Mouse (Mus musculus): Measurements from ENCODE around the gene Fbxw2.
A peak's percentile ranks its signal among the peaks of the same experiment; 100 is the strongest.
"Not testable (repeated sequence)": the region's sequence is repeated elsewhere in the genome, so short reads cannot be mapped to it uniquely, and the experiment has no call there.

Gene Fbxw2

GRCm38 (mm10) chr2:34825827-34826459 lies at the start of gene Fbxw2:
Fbxw2 (minus strand) TSS chr2:34826311.
- no peak for DNase-seq (ENCODE audit: extremely low read depth, low read depth, low spot score)

- no peak for DNase-seq (ENCODE audit: extremely low read depth, low read depth, low spot score)
Observed at GRCm38 (mm10) chr2:34874816-34875345, 48.8 kb upstream of the Fbxw2 start, which contains the start of gene Psmd5. Psmd5 (minus strand) TSS chr2:34874968.

- DNase-seq (ENCODE audit: extremely low read depth, low read depth, low spot score): no peak
Observed at GRCm38 (mm10) chr2:34874271-34874670, 48.2 kb upstream of the Fbxw2 start, which contains the start of gene Cutal. Cutal (plus strand) TSS chr2:34874396.

- DNase-seq (ENCODE audit: extremely low read depth, low read depth, low spot score): peak; percentile 71
Observed at GRCm38 (mm10) chr2:34870520-34871474, 44.7 kb upstream of the Fbxw2 start.

GRCm38 (mm10) chr2:34869680-34870079 lies 43.6 kb upstream of the Fbxw2 start:
- DNase-seq (ENCODE audit: extremely low read depth, low read depth, low spot score): no peak

- DNase-seq (ENCODE audit: extremely low read depth, low read depth, low spot score): no peak
Observed at GRCm38 (mm10) chr2:34857728-34858127, 31.6 kb upstream of the Fbxw2 start.

GRCm38 (mm10) chr2:34855265-34855664 lies 29.2 kb upstream of the Fbxw2 start:
- DNase-seq (ENCODE audit: extremely low read depth, low read depth, low spot score): no peak

- no peak for DNase-seq (ENCODE audit: extremely low read depth, low read depth, low spot score)
Observed at GRCm38 (mm10) chr2:34847702-34848101, 21.6 kb upstream of the Fbxw2 start.

GRCm38 (mm10) chr2:34843211-34843939 lies 17.3 kb upstream of the Fbxw2 start:
- no peak for DNase-seq (ENCODE audit: extremely low read depth, low read depth, low spot score)

- no peak for DNase-seq (ENCODE audit: extremely low read depth, low read depth, low spot score)
Observed at GRCm38 (mm10) chr2:34841706-34842105, 15.6 kb upstream of the Fbxw2 start.

- not testable (repeated sequence) for DNase-seq (ENCODE audit: extremely low read depth, low read depth, low spot score)
Observed at GRCm38 (mm10) chr2:34840143-34840542, 14.0 kb upstream of the Fbxw2 start.

- no peak for DNase-seq (ENCODE audit: extremely low read depth, low read depth, low spot score)
Observed at GRCm38 (mm10) chr2:34835669-34836068, 9.6 kb upstream of the Fbxw2 start.

- no peak for DNase-seq (ENCODE audit: extremely low read depth, low read depth, low spot score)
Observed at GRCm38 (mm10) chr2:34833624-34834023, 7.5 kb upstream of the Fbxw2 start.

GRCm38 (mm10) chr2:34832766-34833457 lies 6.8 kb upstream of the Fbxw2 start, which contains the start of gene Gm34653:
Gm34653 (plus strand) TSS chr2:34833007.
- DNase-seq (ENCODE audit: extremely low read depth, low read depth, low spot score): not testable (repeated sequence)

GRCm38 (mm10) chr2:34830066-34830465 lies 4.0 kb upstream of the Fbxw2 start:
- not testable (repeated sequence) for DNase-seq (ENCODE audit: extremely low read depth, low read depth, low spot score)

- peak; percentile 83 for DNase-seq (ENCODE audit: extremely low read depth, low read depth, low spot score)
Observed at GRCm38 (mm10) chr2:34828026-34828425, 1.9 kb upstream of the Fbxw2 start.

GRCm38 (mm10) chr2:34827591-34827990 lies 1.5 kb upstream of the Fbxw2 start:
- no peak for DNase-seq (ENCODE audit: extremely low read depth, low read depth, low spot score)

- DNase-seq (ENCODE audit: extremely low read depth, low read depth, low spot score): no peak
Observed at GRCm38 (mm10) chr2:34826460-34827231, 535 bp upstream of the Fbxw2 start.

- no peak for DNase-seq (ENCODE audit: extremely low read depth, low read depth, low spot score)
Observed at GRCm38 (mm10) chr2:34818492-34818891, 7.6 kb downstream of the Fbxw2 start.
